Mouse (Mus musculus) intestine, embryonic 15.5 days (tissue): ENCODE measurements around the gene Spcs2. TPM values are rescaled to one million over a fixed set of nuclear protein-coding genes. Genes with fewer than 3 reads are reported as not detected.
"Not testable (repeated sequence)": the region's sequence is repeated elsewhere in the genome, so short reads cannot be mapped to it uniquely, and the experiment has no call there.

Source experiments
- ATAC-seq: fragments of 200-750 bp; cut with Nextera tagmentation; 2 replicates; pipeline ENCODE4 v1.8.0; 2017; ENCODE audit warnings: moderate TSS enrichment, moderate library complexity
- H3K27ac ChIP-seq: fragments of 300-500 bp; sonication (generic); 2 replicates; pipeline ENCODE4 v1.5.1; 2015; ENCODE audit warnings: mild to moderate bottlenecking, inconsistent platforms
- H3K27me3 ChIP-seq: fragments of 300-500 bp; sonication (generic); replicated peaks from 2 replicates; pipeline ENCODE4 v1.6.1; 2015; ENCODE audit warnings: inconsistent platforms
- H3K36me3 ChIP-seq: fragments of 300-500 bp; sonication (generic); 2 replicates; pipeline ENCODE4 v1.6.1; 2015; ENCODE audit warnings: inconsistent platforms
- H3K4me1 ChIP-seq: fragments of 300-500 bp; sonication (generic); replicated peaks from 2 replicates; pipeline ENCODE4 v1.6.1; 2015; ENCODE audit warnings: inconsistent platforms
- H3K4me2 ChIP-seq: fragments of 300-500 bp; sonication (generic); replicated peaks from 2 replicates; pipeline ENCODE4 v1.6.1; 2015; ENCODE audit warnings: mild to moderate bottlenecking, inconsistent platforms
- H3K4me3 ChIP-seq: fragments of 300-500 bp; sonication (generic); replicated peaks from 2 replicates; pipeline ENCODE4 v1.5.1; 2015; ENCODE audit warnings: inconsistent platforms
- H3K9ac ChIP-seq: fragments of 300-500 bp; sonication (generic); 2 replicates; pipeline ENCODE4 v1.6.1; 2015; ENCODE audit warnings: inconsistent platforms
- H3K9me3 ChIP-seq: fragments of 300-500 bp; sonication (generic); 2 replicates; pipeline ENCODE4 v1.6.1; 2016; ENCODE audit warnings: inconsistent platforms
- WGBS: fragments of 180-500 bp; shearing (Covaris S2); methylation state at CpG from one replicate; pipeline ENCODE4 v1.1.7; 2015; 5-methylcytosine and 5-hydroxymethylcytosine counted together
- polyA plus RNA-seq: library from polyadenylated mRNA; unstranded; fragments of >200 nt; fragmentation: Nextera tagmentation; extraction: Ambion mirVana; gene quantifications from 2 replicates; pipeline ENCODE4 v1.2.1, GENCODE M21; 2015

Spcs2 gene
- polyA plus RNA-seq, 1 experiment from 2014 or later, result 427 TPM

DNA sequence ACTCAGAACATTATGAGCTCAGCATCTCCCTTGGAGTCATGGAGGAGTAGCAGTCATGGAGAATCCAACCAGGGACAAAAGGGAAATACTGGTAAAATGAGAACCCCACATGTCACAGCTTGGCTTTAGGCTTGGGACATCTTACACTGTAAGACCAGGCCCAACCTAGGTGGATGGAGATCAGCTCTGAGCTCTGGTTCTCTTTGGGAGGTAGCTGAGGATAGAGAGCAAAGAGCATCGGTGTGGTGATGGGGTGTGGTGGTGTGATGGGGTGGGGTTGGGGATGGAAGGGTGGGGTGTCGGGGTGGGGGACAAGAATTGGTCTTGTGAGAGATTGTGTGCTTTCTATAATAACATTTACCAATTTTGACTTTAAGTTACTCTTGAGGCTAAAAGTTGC lies 52.4 kb downstream of the Spcs2 start:
- H3K9me3 ChIP-seq, result no peaks in the 10 kb centered on the region
- H3K27ac ChIP-seq, result no peak overlapping the region
- ATAC-seq, result no peak
- no peak overlapping the region for H3K9ac ChIP-seq
- no peak overlapping the region for H3K4me3 ChIP-seq
- H3K36me3 ChIP-seq, result peaks cover 8% of the 10 kb centered on the region
- H3K27me3 ChIP-seq, result no peaks in the 10 kb centered on the region
- no peaks in the 10 kb centered on the region for H3K4me1 ChIP-seq
- no peak overlapping the region for H3K4me2 ChIP-seq
- 90% methylated on average over 2 of the region's 2 CpGs for WGBS

DNA sequence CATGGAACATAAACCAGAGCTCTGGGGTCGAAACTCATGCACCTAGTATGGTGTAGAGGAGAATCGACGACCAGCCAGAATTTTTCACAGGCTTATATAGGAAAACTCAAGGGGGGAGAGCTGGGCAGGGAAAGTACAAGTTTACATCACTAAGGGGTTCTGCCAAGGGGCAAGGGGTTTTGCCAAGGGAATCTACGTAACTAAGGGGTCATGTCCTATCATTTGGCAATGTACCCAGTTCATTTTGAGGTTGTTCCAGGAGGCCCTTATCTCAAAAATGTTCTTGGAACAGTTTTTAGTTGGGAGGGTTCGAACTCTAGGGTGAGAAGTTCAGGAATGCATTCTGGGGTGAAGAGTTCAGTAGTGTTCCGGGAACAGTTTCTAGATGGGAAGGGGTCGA lies 56.2 kb downstream of the Spcs2 start:
- ATAC-seq, H3K27me3 ChIP-seq, H3K4me1 ChIP-seq, H3K4me3 ChIP-seq, H3K9me3 ChIP-seq, H3K9ac ChIP-seq, H3K4me2 ChIP-seq, H3K36me3 ChIP-seq, H3K27ac ChIP-seq: not testable (repeated sequence)
- 64% methylated on average over 7 of the region's 7 CpGs for WGBS

DNA sequence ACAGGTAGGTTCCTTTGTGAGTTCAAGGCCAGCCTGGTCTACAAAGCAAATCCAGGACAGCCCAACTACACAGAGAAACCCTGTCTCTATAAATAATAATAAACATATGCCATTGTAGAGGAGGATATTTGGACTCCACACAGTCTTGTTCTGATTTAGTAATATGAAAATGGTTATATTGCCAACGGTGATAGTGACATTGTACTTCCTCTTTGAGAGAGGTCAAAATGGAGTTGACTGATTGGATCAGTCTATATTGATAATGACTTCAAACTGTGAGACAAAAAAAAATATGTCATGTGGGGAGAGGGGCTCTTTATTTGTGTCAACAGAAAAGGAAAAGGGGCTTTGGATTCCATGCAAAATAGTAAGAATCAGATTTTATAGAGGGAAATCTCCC lies 57.9 kb downstream of the Spcs2 start:
- no peak for ATAC-seq
- no peak overlapping the region for H3K27ac ChIP-seq
- no peak overlapping the region for H3K4me2 ChIP-seq
- no peaks in the 10 kb centered on the region for H3K27me3 ChIP-seq
- no peaks in the 10 kb centered on the region for H3K36me3 ChIP-seq
- no peaks in the 10 kb centered on the region for H3K9me3 ChIP-seq
- H3K4me1 ChIP-seq, result no peaks in the 10 kb centered on the region
- 81% methylated on average over 1 of the region's 1 CpGs for WGBS
- H3K9ac ChIP-seq, result no peak overlapping the region
- no peak overlapping the region for H3K4me3 ChIP-seq

DNA sequence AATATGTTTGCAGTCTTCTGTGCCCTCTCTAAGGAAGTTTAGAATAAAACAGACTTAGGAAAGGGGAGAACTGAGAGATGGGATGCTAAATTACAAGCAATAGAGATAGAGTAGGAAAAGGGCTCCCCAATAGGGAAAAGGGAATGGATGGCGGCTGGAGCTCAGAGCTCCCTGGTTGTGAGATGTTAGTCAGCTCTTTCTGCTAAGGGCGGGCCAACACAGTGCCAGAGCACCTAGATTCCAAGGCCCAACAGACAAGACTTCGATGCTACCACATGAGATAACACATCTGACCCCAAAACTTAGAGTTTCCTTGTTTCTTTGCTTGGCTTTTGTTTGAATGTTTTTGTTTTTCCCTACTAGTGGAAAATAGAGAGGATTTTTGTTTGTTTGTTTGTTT lies 59.2 kb downstream of the Spcs2 start:
- 83% methylated on average over 3 of the region's 3 CpGs for WGBS
- not testable (repeated sequence) for H3K27me3 ChIP-seq, ATAC-seq, H3K9me3 ChIP-seq, H3K4me2 ChIP-seq, H3K9ac ChIP-seq, H3K36me3 ChIP-seq, H3K4me1 ChIP-seq, H3K4me3 ChIP-seq, H3K27ac ChIP-seq

DNA sequence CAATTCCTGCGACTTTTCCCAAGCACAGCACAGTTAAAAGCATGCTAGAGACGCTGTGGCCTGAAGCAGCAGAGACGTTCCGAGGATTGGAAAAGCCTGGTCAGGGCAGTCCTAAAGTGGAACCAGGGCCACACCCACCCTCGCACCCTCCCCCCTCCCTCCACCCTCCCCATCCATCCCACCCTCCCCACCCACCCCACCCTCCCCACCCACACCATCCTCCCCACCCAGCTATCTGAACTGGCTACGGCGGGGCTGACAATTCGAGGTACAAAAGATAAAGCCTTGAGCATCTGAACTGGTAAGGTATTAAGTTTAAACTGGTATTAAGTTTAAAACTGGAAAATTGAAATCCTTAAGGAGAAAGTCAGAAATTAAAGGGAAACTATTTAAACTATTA lies 59.7 kb downstream of the Spcs2 start:
- no peaks in the 10 kb centered on the region for H3K27me3 ChIP-seq
- peak; percentile 15; the same call in 1 of the 2 replicates for ATAC-seq
- WGBS, result 65% methylated on average over 8 of the region's 8 CpGs

DNA sequence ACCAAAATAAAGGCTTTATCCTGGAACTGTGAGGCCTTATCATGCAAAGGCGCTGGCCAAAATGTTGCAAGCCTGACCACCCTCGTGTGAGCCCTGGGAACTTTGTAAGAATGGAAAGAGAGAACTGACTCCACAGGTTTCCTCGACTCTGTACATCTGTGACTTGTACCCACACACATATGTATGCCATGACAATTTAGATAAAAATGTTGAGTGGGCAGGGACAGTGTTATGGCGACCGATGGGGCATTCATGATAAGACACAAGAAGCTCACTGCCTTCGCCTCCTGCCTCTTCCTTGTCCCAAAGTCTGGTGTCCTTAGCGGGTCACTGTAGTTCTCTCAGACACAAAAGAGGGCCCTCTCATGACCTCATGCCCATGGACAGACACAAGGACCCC lies 64.1 kb downstream of the Spcs2 start:
- H3K4me1 ChIP-seq, result peaks cover 6% of the 10 kb centered on the region
- no peak overlapping the region for H3K9ac ChIP-seq
- no peak overlapping the region for H3K4me2 ChIP-seq
- ATAC-seq, result no peak
- 82% methylated on average over 7 of the region's 7 CpGs for WGBS
- no peaks in the 10 kb centered on the region for H3K36me3 ChIP-seq
- H3K27ac ChIP-seq, result no peak overlapping the region
- no peak overlapping the region for H3K4me3 ChIP-seq
- 0 out of 2 replicates have a peak, but pooled peaks cover 4% of the 10 kb centered on the region for H3K27me3 ChIP-seq
- no peaks in the 10 kb centered on the region for H3K9me3 ChIP-seq

More for the DNA sequence above, 59.7 kb downstream of the Spcs2 start:
- Histone ChIP-seq H3K4me3 (no peak overlapping the region), H3K9me3 (no peaks in the 10 kb centered on the region), H3K4me1 (no peaks in the 10 kb centered on the region), H3K36me3 (no peaks in the 10 kb centered on the region), H3K9ac (no peak overlapping the region), H3K4me2 (no peak overlapping the region), H3K27ac (no peak overlapping the region)

DNA sequence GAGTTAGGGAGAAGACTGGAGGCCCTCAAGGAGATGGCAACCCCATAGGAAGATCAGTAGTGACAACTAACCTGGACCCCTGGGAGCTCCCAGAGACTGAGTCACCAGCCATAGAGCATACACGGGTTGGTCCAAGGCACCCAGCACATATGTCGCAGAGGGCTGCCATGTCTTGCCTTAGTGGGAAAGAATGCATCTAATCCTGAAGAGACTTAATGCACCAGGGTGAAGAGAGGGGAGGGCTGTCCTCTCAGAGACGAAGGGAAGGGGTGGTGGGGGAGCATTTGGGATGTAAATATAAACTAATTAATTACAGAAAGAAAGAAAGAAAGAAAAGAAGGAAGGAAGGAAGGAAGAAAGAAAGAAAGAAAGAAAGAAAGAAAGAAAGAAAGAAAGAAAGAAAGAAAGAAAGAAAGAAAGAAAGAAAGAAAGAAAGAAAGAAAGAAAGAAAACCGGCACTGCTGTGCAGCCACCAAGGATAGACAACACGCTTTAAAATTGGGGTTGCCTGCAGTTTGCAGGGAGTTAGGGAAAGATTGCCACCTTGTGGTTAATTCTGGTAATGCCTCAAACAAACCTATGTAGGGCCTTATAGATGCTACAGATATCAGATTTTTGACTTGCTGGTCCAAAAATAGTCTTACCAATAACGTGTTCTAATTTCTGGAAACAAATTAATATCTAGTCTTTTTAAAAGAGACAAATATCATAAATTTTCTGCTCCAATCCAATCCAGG lies 65.2 kb downstream of the Spcs2 start:
- no peaks in the 10 kb centered on the region for H3K9me3 ChIP-seq
- H3K4me2 ChIP-seq, result no peak overlapping the region
- H3K27ac ChIP-seq, result no peak overlapping the region
- WGBS, result 33% methylated on average over 6 of the region's 6 CpGs
- no peaks in the 10 kb centered on the region for H3K36me3 ChIP-seq
- H3K27me3 ChIP-seq, result 0 out of 2 replicates have a peak, but pooled peaks cover 4% of the 10 kb centered on the region
- H3K4me3 ChIP-seq, result no peak overlapping the region
- peaks cover 6% of the 10 kb centered on the region for H3K4me1 ChIP-seq
- peak; percentile 72; the same call in 1 of the 2 replicates for ATAC-seq
- H3K9ac ChIP-seq, result no peak overlapping the region

DNA sequence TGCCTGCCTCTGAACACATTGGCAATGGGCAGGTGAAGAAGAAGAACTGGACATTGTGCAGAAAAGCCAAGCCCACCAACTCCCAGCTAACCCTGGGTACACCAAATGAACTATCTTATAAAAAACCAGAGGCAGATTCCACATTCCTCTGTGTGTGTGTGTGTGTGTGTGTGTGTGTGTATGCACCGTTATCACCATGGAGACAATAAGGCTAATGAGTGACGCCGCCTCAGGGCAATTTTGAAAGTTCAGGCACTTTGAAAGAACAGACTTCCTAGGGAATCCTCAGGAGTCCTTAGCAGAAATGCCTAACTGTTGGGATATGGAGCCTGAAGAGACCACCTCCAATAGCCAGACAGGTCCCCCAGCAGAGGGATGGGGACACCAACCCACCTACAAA lies 66.0 kb downstream of the Spcs2 start:
- H3K27me3 ChIP-seq, result 0 out of 2 replicates have a peak, but pooled peaks cover 4% of the 10 kb centered on the region
- H3K4me3 ChIP-seq, result no peak overlapping the region
- WGBS, result 82% methylated on average over 3 of the region's 3 CpGs
- no peaks in the 10 kb centered on the region for H3K9me3 ChIP-seq
- no peak overlapping the region for H3K27ac ChIP-seq
- no peak for ATAC-seq
- no peak overlapping the region for H3K9ac ChIP-seq
- peaks cover 6% of the 10 kb centered on the region for H3K4me1 ChIP-seq
- H3K4me2 ChIP-seq, result no peak overlapping the region
- H3K36me3 ChIP-seq, result no peaks in the 10 kb centered on the region

DNA sequence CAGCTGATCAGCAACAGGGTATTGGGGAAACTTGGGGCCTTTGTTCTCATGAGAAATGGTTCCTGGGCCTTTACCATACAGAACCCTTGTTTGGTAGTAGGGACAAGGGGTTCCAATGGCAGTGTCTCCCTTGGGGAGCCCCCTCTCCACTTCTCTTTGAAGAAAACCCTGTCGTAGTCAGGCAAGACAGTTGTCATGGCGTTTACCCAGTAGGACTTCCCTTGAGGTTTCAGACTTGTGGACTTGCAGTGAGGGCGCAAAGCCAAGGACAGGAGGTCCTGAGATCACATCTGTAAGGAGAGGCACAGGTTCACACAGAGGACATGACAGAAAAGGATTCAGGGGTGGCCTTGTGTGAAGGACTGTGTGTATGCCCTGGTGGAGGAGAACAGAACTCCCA lies 66.8 kb downstream of the Spcs2 start:
- 81% methylated on average over 3 of the region's 3 CpGs for WGBS
- no peak overlapping the region for H3K27ac ChIP-seq
- H3K4me1 ChIP-seq, result peaks cover 6% of the 10 kb centered on the region
- H3K9me3 ChIP-seq, result no peaks in the 10 kb centered on the region
- ATAC-seq, result no peak
- no peak overlapping the region for H3K4me2 ChIP-seq
- no peak overlapping the region for H3K4me3 ChIP-seq
- H3K27me3 ChIP-seq, result 0 out of 2 replicates have a peak, but pooled peaks cover 4% of the 10 kb centered on the region
- no peaks in the 10 kb centered on the region for H3K36me3 ChIP-seq
- no peak overlapping the region for H3K9ac ChIP-seq

DNA sequence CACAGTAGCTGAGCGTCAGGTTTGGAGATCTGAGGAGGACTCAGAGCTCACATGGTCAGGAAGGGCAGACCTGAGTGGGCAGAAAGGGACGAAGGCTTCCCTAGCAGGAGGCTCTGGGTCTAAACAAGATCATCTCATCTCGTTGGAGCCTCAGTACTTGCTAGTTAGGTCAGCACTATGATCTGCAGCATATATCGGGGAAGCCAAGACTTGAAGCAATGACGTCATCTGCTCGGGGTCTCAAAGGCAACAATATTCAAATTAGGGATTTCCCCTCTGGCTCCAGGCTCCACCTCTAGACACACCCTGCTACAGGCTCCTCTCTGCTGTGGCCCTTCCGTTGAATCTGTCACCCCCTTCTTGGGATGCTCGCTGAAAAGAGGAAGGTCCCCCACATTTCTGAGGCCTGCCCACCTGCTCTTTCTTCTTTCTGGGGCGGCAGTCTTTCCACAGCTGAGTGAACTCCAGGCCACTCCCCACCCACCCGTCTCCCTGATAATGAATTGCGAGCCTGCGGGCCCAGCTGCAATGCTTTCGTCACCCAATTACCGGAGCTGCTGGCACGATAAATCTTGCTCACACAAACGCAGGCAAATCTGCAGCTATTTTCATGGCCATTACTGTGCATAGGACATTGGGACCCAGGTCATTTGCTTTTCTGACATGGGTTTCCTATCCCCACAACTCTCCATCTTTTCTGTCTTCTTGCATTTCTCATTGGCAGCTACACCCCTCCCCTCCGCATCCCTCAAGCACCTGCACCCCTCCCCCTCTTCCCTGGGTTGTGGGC lies 67.9 kb downstream of the Spcs2 start:
- H3K9ac ChIP-seq, result no peak overlapping the region
- H3K4me1 ChIP-seq, result peaks cover 6% of the 10 kb centered on the region
- H3K27me3 ChIP-seq, result 0 out of 2 replicates have a peak, but pooled peaks cover 4% of the 10 kb centered on the region
- 14% methylated on average over 17 of the region's 17 CpGs for WGBS
- 0 out of 2 replicates have a peak, but pooled peaks have one; percentile 34 for ATAC-seq
- H3K4me3 ChIP-seq, result no peak overlapping the region
- H3K27ac ChIP-seq, result no peak overlapping the region
- H3K9me3 ChIP-seq, result no peaks in the 10 kb centered on the region
- peak overlapping the region; percentile 35 for H3K4me2 ChIP-seq
- H3K36me3 ChIP-seq, result no peaks in the 10 kb centered on the region

DNA sequence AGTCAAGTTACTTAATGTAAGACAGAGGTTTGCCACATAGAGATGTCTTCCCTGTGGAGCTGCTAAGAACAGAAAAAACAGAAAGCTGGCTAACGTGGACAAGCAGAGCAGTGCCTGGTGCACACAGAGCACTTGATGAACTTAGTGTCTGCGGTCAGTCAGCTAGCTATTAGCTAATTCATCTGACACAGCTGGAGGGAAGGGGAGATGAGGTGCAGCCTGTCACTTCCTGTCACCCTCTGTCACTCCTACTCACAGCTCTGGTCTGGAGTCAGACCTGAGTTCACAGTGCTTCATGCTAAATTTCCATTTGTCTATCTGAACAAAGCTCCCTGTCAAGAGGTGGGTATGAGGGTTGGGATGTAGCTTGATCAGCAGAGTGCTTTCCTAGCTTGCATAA lies 69.2 kb downstream of the Spcs2 start:
- Histone ChIP-seq H3K27ac (no peak overlapping the region), H3K9me3 (no peaks in the 10 kb centered on the region), H3K4me2 (no peak overlapping the region), H3K4me3 (no peak overlapping the region), H3K4me1 (peaks cover 6% of the 10 kb centered on the region), H3K36me3 (no peaks in the 10 kb centered on the region), H3K9ac (no peak overlapping the region), H3K27me3 (0 out of 2 replicates have a peak, but pooled peaks cover 4% of the 10 kb centered on the region)
- WGBS, result 60% methylated on average over 2 of the region's 2 CpGs
- no peak for ATAC-seq

DNA sequence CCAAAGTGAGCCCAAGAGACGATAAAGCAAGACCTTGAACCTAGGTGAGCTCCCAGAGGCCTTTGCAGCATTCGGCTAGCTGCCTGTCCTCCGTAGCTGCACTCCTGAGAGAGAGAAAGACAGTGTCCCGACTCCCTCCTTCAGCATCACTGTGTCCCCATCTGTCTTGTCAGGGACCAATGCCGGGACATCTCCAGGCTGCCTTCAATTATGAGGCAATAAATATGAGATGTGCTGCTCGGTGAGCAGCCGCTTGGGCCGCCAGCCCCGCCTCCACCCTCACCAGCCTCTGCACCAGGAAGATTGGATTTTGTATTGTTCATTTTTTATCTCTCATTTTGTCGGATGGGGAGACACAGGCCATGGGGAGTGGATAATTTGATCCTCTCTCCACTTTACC lies 72.4 kb downstream of the Spcs2 start:
- Histone ChIP-seq H3K27ac (no peak overlapping the region), H3K36me3 (no peaks in the 10 kb centered on the region), H3K4me2 (no peak overlapping the region), H3K27me3 (0 out of 2 replicates have a peak, but pooled peaks cover 4% of the 10 kb centered on the region), H3K9ac (no peak overlapping the region), H3K9me3 (no peaks in the 10 kb centered on the region), H3K4me1 (peaks cover 6% of the 10 kb centered on the region), H3K4me3 (no peak overlapping the region)
- no peak for ATAC-seq
- WGBS, result 68% methylated on average over 10 of the region's 10 CpGs
